Mouse (Mus musculus) common myeloid progenitor, adult 5-6 weeks (primary cell): ENCODE measurements around the gene Stx8. TPM values are rescaled to one million over a fixed set of nuclear protein-coding genes. Genes with fewer than 3 reads are reported as not detected.

ENCODE experiments used
- ATAC-seq: replicated peaks from 2 replicates; pipeline ENCODE4 v1.8.0; 2016; ENCODE audit warnings: low read depth, mild to moderate bottlenecking, moderate TSS enrichment, inconsistent platforms; ENCODE audit not compliant: poor library complexity, severe bottlenecking
- total RNA-seq: library from RNA; stranded (forward); fragments of 200-1000, 187-1606 nt; gene quantifications from 2 replicates; pipeline ENCODE4 v1.2.3, GENCODE M21; 2017

Stx8 gene
- total RNA-seq, 1 experiment from 2014 or later = 19.6 TPM

GRCm38 (mm10) chr11:67972606-67973005 is 6.6 kb downstream of the Stx8 start:
- no peak for ATAC-seq

DNA sequence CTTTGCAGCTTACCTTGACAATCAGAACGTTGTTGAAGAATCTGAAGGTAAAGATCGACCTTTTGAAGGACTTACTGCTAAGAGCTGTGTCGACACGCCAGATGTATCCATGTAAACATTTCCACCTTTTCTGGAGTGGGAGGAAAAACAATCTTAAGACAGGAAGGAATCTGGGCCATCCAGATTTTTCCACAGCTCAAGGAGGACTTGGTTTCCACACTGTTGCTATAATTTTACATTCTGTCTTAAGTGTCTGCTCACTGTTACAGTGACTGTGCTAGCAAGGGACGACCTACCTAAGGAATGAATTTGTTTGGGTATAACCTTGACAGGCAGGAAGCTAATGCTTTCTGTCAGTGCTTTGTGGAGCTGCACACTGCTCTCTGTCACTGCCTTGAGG is 7.2 kb downstream of the Stx8 start:
- ATAC-seq = no peak

DNA sequence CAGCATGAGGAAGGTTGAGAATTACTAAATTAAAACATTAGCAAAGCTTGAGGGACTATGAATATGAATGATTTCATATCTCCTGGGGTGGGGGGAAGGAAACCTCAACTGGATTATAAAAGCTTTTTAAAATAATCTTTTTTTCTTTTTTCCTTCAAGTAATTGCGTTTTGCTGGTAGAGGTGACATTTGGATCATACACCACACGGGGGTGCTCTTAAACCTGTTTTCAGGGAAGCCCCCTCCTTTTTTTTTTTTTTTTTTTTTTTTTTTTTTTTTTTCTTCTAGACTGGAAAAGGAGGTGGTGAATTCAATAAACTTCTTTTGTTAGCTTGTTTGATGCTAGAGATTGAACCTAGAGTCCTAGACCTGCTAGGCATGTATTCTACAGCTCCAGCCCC is 9.3 kb downstream of the Stx8 start:
- 0 out of 2 replicates have a peak, but pooled peaks have one; percentile 8 for ATAC-seq

DNA sequence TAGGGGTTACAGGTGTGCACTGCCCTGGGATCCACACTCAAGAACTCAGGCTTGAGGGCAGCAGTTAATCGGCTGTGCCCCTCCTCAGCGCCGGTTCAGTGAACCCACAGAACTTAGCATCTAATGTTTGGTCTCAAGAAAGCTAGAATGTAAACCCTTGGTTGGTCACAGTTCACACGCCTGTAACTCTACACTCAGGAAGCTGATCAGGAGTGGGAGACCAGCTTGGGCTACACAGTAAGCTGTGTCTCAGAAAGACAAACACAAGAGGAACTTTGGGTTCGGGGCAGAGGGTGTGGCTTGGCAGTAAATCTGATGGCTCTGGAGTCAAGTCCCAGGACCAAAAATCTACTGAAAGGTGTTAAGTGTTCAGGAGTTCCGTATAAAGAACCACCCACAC is 17.6 kb downstream of the Stx8 start:
- ATAC-seq = no peak

GRCm38 (mm10) chr11:67991240-67991639 is 25.2 kb downstream of the Stx8 start:
- ATAC-seq = no peak

DNA sequence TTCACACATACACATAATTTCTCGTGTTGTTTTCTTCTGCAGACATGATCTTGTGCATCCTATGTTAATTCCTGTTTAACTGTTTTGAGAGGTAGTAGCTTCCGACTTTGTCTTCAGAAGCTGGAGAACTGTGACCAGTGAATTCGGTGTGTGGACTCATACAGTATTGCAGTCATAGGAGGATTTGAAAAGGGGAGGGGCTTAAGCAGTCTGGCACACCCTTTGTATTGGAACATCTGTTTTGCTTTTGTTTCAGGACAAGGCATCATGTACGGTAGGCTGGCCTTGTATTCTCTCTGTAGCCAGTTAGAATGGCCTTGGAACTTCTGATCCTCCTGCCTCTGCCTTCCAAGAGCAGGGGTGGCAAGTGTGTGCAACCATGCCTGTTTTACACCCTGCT is 30.0 kb downstream of the Stx8 start:
- ATAC-seq = no peak

- no peak for ATAC-seq
Measured at GRCm38 (mm10) chr11:67998905-67999304, 32.9 kb downstream of the Stx8 start.

GRCm38 (mm10) chr11:67999629-68000028 is 33.6 kb downstream of the Stx8 start:
- ATAC-seq = no peak

GRCm38 (mm10) chr11:68004191-68004590 is 38.2 kb downstream of the Stx8 start:
- ATAC-seq = peak; percentile 78

GRCm38 (mm10) chr11:68006216-68006789 is 40.3 kb downstream of the Stx8 start:
- no peak for ATAC-seq

- ATAC-seq = no peak
Measured at GRCm38 (mm10) chr11:68007645-68008044, 41.7 kb downstream of the Stx8 start.

- no peak for ATAC-seq
Measured at GRCm38 (mm10) chr11:68009377-68009776, 43.4 kb downstream of the Stx8 start.

- no peak for ATAC-seq
Measured at GRCm38 (mm10) chr11:68012207-68012606, 46.2 kb downstream of the Stx8 start.

- ATAC-seq = no peak
Measured at GRCm38 (mm10) chr11:68018191-68018590, 52.2 kb downstream of the Stx8 start.

DNA sequence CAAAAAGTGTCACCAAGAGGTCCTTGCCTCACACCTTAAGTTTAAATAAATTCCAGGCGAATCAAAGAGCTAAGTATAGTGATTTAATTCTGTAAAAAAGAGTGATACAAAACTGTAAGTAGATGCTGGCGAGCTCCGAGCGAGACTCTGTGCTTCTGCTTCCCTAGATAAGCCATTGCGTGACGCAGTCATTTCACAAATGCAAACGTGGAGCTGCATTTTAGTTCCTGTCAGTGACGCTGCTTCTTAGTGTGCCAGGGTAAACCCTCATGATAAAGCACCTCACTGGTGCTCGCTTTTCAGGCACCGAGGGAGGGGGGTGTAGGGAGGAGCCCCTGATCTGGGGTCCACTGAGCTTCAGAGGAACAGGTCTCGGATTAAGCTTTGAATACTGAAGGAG is 53.2 kb downstream of the Stx8 start:
- ATAC-seq = peak; percentile 89

DNA sequence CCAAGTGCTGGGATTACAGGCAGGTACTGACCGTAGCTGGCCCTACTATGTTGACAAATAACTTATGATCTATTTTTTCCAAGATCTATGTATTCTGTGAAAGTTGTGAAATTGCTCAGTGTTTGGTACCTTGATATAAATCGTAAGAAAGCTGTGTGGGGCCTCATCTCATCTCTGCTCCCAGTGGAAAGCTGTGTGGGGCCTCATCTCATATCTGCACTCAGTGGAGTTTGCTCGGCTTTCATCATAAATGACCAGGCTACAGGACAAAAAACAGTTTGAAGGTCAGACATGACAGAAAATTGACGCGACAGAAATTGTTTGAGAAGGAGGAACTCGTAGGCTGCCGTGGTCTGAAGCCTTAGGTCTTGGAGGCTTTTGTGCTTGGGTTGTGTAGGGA is 56.0 kb downstream of the Stx8 start:
- no peak for ATAC-seq

GRCm38 (mm10) chr11:68022895-68023294 is 56.9 kb downstream of the Stx8 start:
- ATAC-seq = no peak

DNA sequence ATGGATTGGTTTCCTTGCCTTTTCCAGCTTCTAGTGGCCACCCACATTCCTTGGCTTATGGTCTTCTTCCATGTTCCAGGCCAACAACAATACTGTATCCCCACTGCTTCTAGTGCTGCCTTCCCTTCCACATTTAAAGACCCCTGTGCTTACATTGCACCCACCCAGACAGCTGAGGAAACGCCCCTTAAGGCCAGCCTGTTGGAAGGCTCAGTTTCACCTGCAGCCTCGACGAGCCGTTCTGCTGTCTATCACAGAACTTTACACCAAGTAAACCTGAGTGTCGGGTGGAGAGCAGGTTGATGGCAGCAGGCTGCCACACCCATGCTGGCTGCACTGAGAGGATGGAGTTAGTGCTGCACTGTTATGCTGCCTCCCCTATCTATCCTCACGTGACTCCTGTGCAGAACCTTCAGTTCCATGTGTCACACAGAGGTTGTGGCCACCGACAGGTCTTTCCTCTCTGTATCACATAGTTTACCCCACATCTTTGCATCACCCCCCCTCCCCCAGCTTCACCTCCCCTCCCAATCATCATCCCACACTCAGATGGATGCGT is 57.9 kb downstream of the Stx8 start:
- no peak for ATAC-seq

DNA sequence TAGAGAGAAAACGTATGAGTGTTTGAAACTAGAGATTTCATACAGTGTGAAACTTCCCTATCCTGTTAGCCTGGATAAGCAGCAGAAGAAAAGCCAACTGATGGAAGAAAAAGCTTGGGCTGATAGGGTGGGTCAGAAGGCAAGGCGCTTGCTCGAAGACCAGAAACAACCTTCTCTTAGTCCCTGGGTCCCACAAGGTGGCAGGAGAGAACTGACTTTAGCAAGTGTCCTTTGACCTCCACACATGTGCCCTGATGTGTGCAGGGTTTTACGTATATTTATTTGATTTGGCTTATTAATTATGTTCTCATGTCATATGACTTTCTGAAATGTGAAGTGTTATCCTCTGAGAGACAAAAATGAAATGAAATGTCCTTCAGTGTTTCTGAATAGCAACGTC is 60.6 kb downstream of the Stx8 start:
- no peak for ATAC-seq

DNA sequence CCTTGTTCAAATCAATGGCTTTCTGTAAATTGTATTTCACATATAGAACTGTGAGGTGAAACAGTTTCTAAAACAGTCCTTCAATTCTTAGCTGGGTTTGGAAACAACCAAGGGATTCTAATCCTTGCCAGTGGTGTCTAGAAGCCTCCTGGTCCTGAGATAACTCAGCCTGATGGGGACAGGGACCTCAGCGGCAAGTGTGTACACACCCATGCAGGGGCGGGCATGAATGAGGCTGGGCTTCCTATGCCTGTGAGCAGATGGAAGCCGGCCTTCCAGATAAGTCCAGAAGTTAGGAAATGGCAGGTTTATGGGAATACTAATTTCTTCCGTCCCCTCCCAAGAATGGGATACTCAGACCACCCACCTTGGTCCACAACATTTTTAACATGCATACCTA is 63.1 kb downstream of the Stx8 start:
- ATAC-seq = no peak

GRCm38 (mm10) chr11:68029871-68030270 is 63.9 kb downstream of the Stx8 start:
- no peak for ATAC-seq

DNA sequence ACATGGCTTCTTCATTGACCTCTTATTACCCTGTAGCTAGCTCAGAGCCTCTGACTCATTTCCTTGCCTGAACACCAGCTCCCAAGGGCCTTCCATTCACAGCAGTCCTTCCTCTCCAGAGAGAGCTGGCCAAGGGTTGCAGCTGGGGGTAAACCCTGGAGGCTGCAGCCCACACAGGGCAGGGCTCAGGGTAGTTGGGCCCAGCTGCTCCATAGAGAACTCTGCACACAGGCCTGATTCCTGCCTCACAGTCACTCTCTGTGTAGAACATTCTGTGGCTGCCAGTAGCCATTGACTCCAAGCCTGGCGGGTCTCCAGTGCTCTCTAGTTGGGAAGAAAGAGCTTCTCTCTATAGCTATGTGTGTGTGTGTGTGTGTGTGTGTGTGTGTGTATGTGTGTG is 64.8 kb downstream of the Stx8 start:
- ATAC-seq = no peak
